Comparison of ENCODE assay signal across 27 mouse cellular contexts in genomic region chr8:79243422-79243821, GRCm38 (mm10). TPM values are rescaled to one million over a fixed set of nuclear protein-coding genes. Genes with fewer than 3 reads are reported as not detected.
DNase-seq lines count a peak whose midpoint lies in the region; ATAC-seq and TF ChIP-seq lines count a peak whose summit lies in the region.
"Had no signal": no experiment of that assay in that cellular context is flagged by ENCODE, and none has a peak within 500 bp of the region (broad histone marks: within the 10 kb centered on the region; RNA-seq: fewer than 3 reads in every experiment).

No protein-coding gene starts in this region.

- no peak overlapping the region for H3K9ac ChIP-seq in kidney, embryonic 14.5 days (ENCODE audit: low read depth, low read length)
- H3K9ac ChIP-seq: embryonic facial prominence, embryonic 12.5 days; forebrain, embryonic 15.5 days; heart, embryonic 12.5 days; hindbrain, embryonic 15.5 days had no signal

- H3K4me2 ChIP-seq in kidney, embryonic 14.5 days (replicated peaks; ENCODE audit: low read depth, low read length): no peak overlapping the region
- H3K4me2 ChIP-seq: embryonic facial prominence, embryonic 12.5 days; forebrain, embryonic 15.5 days; heart, embryonic 12.5 days; hindbrain, embryonic 15.5 days had no signal

- intact Hi-C loops in heart, postnatal 10 days (cut with DNase I): no loop called here

- no peak overlapping the region for H3ac ChIP-seq in C2C12 (ENCODE audit: control insufficient read depth, insufficient read length, low read depth)

- peaks cover 11% of the 10 kb centered on the region for H3K4me1 ChIP-seq in bone marrow macrophage, adult 2 months (ENCODE audit: control insufficient read depth, insufficient read depth, low read length)
- no peaks in the 10 kb centered on the region for H3K4me1 ChIP-seq in kidney, embryonic 14.5 days (ENCODE audit: control insufficient read depth, insufficient read depth, low read length)
- H3K4me1 ChIP-seq: embryonic facial prominence, embryonic 12.5 days; forebrain, embryonic 15.5 days; hindbrain, embryonic 15.5 days had no signal

- H3K27ac ChIP-seq in bone marrow macrophage, adult 2 months (ENCODE audit: insufficient read depth, low read depth, low read length): 0 out of 2 replicates have a peak overlapping the region, but pooled peaks have one; percentile 14
- no peak overlapping the region for H3K27ac ChIP-seq in kidney, embryonic 14.5 days (ENCODE audit: low read depth, low read length)
- H3K27ac ChIP-seq: embryonic facial prominence, embryonic 12.5 days; forebrain, embryonic 15.5 days; hindbrain, embryonic 15.5 days had no signal

- H3K36me3 ChIP-seq in C2C12 (ENCODE audit: control insufficient read depth, insufficient read depth): no peaks in the 10 kb centered on the region
- H3K36me3 ChIP-seq in kidney, embryonic 14.5 days (ENCODE audit: control insufficient read depth, insufficient read depth, low read length): no peaks in the 10 kb centered on the region
- H3K36me3 ChIP-seq: embryonic facial prominence, embryonic 12.5 days; forebrain, embryonic 15.5 days; G1E; heart, embryonic 12.5 days; hindbrain, embryonic 15.5 days had no signal

- DNase-seq in heart, adult 11 months: peak; percentile 15
- no peak for DNase-seq in heart, postnatal 10 days
- no peak for DNase-seq in cerebellum, adult 8-10 months
- DNase-seq in layer of hippocampus, adult 9-10 months (ENCODE audit: low spot score): no peak
- DNase-seq: adrenal gland, adult 8-10 months; adrenal gland, postnatal 36 days; cerebellum, adult 11 months; cerebellum, adult 9-10 months; cerebellum, postnatal 25 days; gastrocnemius, postnatal 10 days; heart, postnatal 36 days had no signal

- no peaks in the 10 kb centered on the region for H3K79me3 ChIP-seq in C2C12 (ENCODE audit: low read depth)

- TF ChIP-seq CTCF in C2C12 (IDR thresholded peaks at IDR 0.05; ENCODE audit: control insufficient read depth, insufficient read depth, insufficient read length): no peak
- no peak for TF ChIP-seq CTCF in bone marrow macrophage, adult 2 months (IDR thresholded peaks at IDR 0.05; ENCODE audit: low read depth, low read length)

- no peak for TF ChIP-seq POLR2A in bone marrow macrophage, adult 2 months (IDR thresholded peaks at IDR 0.05; ENCODE audit: borderline replicate concordance, low read depth, low read length)

- no peak overlapping the region for H3K4me3 ChIP-seq in C2C12 (ENCODE audit: insufficient read depth, poor library complexity, severe bottlenecking)
- H3K4me3 ChIP-seq in bone marrow macrophage, adult 2 months (ENCODE audit: insufficient read depth, low read length): no peak overlapping the region
- no peak overlapping the region for H3K4me3 ChIP-seq in kidney, embryonic 14.5 days (ENCODE audit: low read length)
- H3K4me3 ChIP-seq: embryonic facial prominence, embryonic 12.5 days; forebrain, embryonic 15.5 days; heart, embryonic 12.5 days; hindbrain, embryonic 15.5 days had no signal

- no peak for ATAC-seq in kidney, embryonic 14.5 days (ENCODE audit: low FRiP score, low TSS enrichment)
- ATAC-seq: forebrain, embryonic 15.5 days; intestine, embryonic 16.5 days; Patski had no signal

- WGBS in kidney, embryonic 14.5 days: 75% methylated on average over 2 of the region's 2 CpGs

- no peaks in the 10 kb centered on the region for H3K9me3 ChIP-seq in kidney, embryonic 14.5 days (ENCODE audit: control insufficient read depth, low read length)
- H3K9me3 ChIP-seq: embryonic facial prominence, embryonic 12.5 days; forebrain, embryonic 15.5 days; G1E; hindbrain, embryonic 15.5 days had no signal

- H3K79me2 ChIP-seq in C2C12 (ENCODE audit: control insufficient read depth, insufficient read depth): no peaks in the 10 kb centered on the region

- H3K27me3 ChIP-seq in C2C12 (ENCODE audit: control insufficient read depth, insufficient read depth, insufficient read length): no peaks in the 10 kb centered on the region
- H3K27me3 ChIP-seq in kidney, embryonic 14.5 days (ENCODE audit: control insufficient read depth, insufficient read depth, low read length): no peaks in the 10 kb centered on the region
- H3K27me3 ChIP-seq: embryonic facial prominence, embryonic 12.5 days; forebrain, embryonic 15.5 days; heart, embryonic 12.5 days; hindbrain, embryonic 15.5 days; Patski had no signal

TF ChIP-seq in C2C12, 6 proteins besides CTCF, POLR2A, EP300 and RAD21:
- TF ChIP-seq MAX (IDR thresholded peaks at IDR 0.05) (no peak), MYOD1 (IDR thresholded peaks at IDR 0.05; ENCODE audit: control insufficient read depth, insufficient read length, low read depth) (peak; percentile 65), USF1 (IDR thresholded peaks at IDR 0.05; ENCODE audit: low read depth) (peak; percentile 19), FOSL1 (IDR thresholded peaks at IDR 0.05; ENCODE audit: insufficient read depth, low read length, poor library complexity, severe bottlenecking) (no peak)

RNA-seq across cellular contexts. Expression of gene 1700011L22Rik, which starts 4.9 kb away (rescaled TPM):
- total RNA-seq in heart, postnatal 10 days (2021): not detected
- not detected for polyA plus RNA-seq in C2C12 (2012; fragmentation: generic; extraction: Trizol)
- polyA plus RNA-seq in bone marrow macrophage, adult 2 months (2012; ENCODE audit: insufficient read depth, insufficient read length, missing spikeins): not detected in 2 replicates
- not detected in 2 replicates for polyA plus RNA-seq in kidney, embryonic 14.5 days (2014; fragmentation: Nextera tagmentation; extraction: Ambion mirVana)
- total RNA-seq: adrenal gland, postnatal 36 days; G1E; gastrocnemius, postnatal 10 days; heart, adult 8-10 months; heart, postnatal 36 days had no signal
- polyA plus RNA-seq: brain, embryonic 14.5 days; cortical plate, adult 2 months; embryonic facial prominence, embryonic 12.5 days; forebrain, embryonic 11.5 days; forebrain, embryonic 15.5 days; G1E; heart, embryonic 12.5 days; heart, embryonic 16.5 days; hindbrain, embryonic 11.5 days; hindbrain, embryonic 15.5 days; intestine, embryonic 16.5 days had no signal

RNA-seq across cellular contexts. Expression of gene Mmaa, which starts 51.3 kb away (rescaled TPM):
- total RNA-seq in heart, postnatal 10 days (2021): 10 to 100 TPM; 23.6 to 24.6 TPM
- 4.1 TPM for polyA plus RNA-seq in C2C12 (2012; fragmentation: generic; extraction: Trizol)
- 6.8 and 8.7 TPM in 2 replicates for polyA plus RNA-seq in bone marrow macrophage, adult 2 months (2012; ENCODE audit: insufficient read depth, insufficient read length, missing spikeins)
- 10.5 and 11.6 TPM in 2 replicates for polyA plus RNA-seq in kidney, embryonic 14.5 days (2014; fragmentation: Nextera tagmentation; extraction: Ambion mirVana)
